Mouse (Mus musculus) limb, embryonic 10.5 days (tissue): ENCODE results near the gene 1700061G19Rik. TPM values are rescaled to one million over a fixed set of nuclear protein-coding genes. Genes with fewer than 3 reads are reported as not detected.

ENCODE experiments used
- DNase-seq: peaks from one replicate; pipeline ENCODE4 v3.0.0-alpha.2; 2017; ENCODE audit warnings: low spot score
- H3K27ac ChIP-seq: fragments of 300-500 bp; sonication (generic); 2 replicates; pipeline ENCODE4 v1.5.1; 2016; ENCODE audit warnings: mild to moderate bottlenecking
- H3K27me3 ChIP-seq: fragments of 300-500 bp; sonication (generic); 2 replicates; pipeline ENCODE4 v1.6.1; 2016; ENCODE audit warnings: low read depth, mild to moderate bottlenecking; ENCODE audit not compliant: poor library complexity, severe bottlenecking
- H3K36me3 ChIP-seq: fragments of 300-500 bp; sonication (generic); 2 replicates; pipeline ENCODE4 v1.6.1; 2016; ENCODE audit warnings: mild to moderate bottlenecking, moderate library complexity
- H3K4me1 ChIP-seq: fragments of 300-500 bp; sonication (generic); 2 replicates; pipeline ENCODE4 v1.6.1; 2016
- H3K4me3 ChIP-seq: fragments of 300-500 bp; sonication (generic); 2 replicates; pipeline ENCODE4 v1.5.1; 2016; ENCODE audit warnings: mild to moderate bottlenecking, moderate library complexity
- H3K9me3 ChIP-seq: fragments of 300-500 bp; sonication (generic); replicated peaks from 2 replicates; pipeline ENCODE4 v1.6.1; 2016; ENCODE audit warnings: mild to moderate bottlenecking
- WGBS: fragments of 180-500 bp; shearing (Covaris S2); methylation state at CpG from one replicate; pipeline ENCODE4 v1.1.7; 2016; 5-methylcytosine and 5-hydroxymethylcytosine counted together
- polyA plus RNA-seq: library from polyadenylated mRNA; unstranded; fragments of >200 nt; fragmentation: Nextera tagmentation; extraction: Ambion mirVana; gene quantifications from 2 replicates; pipeline ENCODE4 v1.2.1, GENCODE M21; 2016

The 1700061G19Rik gene
- polyA plus RNA-seq, 1 experiment from 2014 or later = 0.73 TPM

GRCm38 (mm10) chr17:56849710-56850109 is 25.6 kb upstream of the 1700061G19Rik start:
- no peaks in the 10 kb centered on the region for H3K4me1 ChIP-seq
- 92% methylated on average over 13 of the region's 13 CpGs for whole genome bisulfite sequencing
- H3K4me3 ChIP-seq = no peak overlapping the region
- no peak for DNase-seq
- H3K36me3 ChIP-seq = no peaks in the 10 kb centered on the region
- H3K27me3 ChIP-seq = no peaks in the 10 kb centered on the region
- H3K9me3 ChIP-seq = no peaks in the 10 kb centered on the region
- no peak overlapping the region for H3K27ac ChIP-seq

- Histone ChIP-seq H3K4me1 (no peaks in the 10 kb centered on the region), H3K36me3 (no peaks in the 10 kb centered on the region), H3K27me3 (no peaks in the 10 kb centered on the region), H3K4me3 (no peak overlapping the region), H3K27ac (no peak overlapping the region), H3K9me3 (no peaks in the 10 kb centered on the region)
- 86% methylated on average over 3 of the region's 3 CpGs for WGBS
- no peak for DNase-seq
These were observed 24.1 kb upstream of the 1700061G19Rik start for GRCm38 (mm10) chr17:56851167-56851566.

GRCm38 (mm10) chr17:56855421-56855820 is 19.9 kb upstream of the 1700061G19Rik start:
- WGBS = 83% methylated on average over 3 of the region's 3 CpGs
- H3K9me3 ChIP-seq = no peaks in the 10 kb centered on the region
- no peaks in the 10 kb centered on the region for H3K27me3 ChIP-seq
- no peaks in the 10 kb centered on the region for H3K36me3 ChIP-seq
- no peak overlapping the region for H3K27ac ChIP-seq
- no peak for DNase-seq
- no peaks in the 10 kb centered on the region for H3K4me1 ChIP-seq
- no peak overlapping the region for H3K4me3 ChIP-seq

GRCm38 (mm10) chr17:56858216-56858615 is 17.1 kb upstream of the 1700061G19Rik start:
- H3K4me3 ChIP-seq = no peak overlapping the region
- H3K36me3 ChIP-seq = no peaks in the 10 kb centered on the region
- no peak overlapping the region for H3K27ac ChIP-seq
- 59% methylated on average over 4 of the region's 4 CpGs for WGBS
- DNase-seq = peak; percentile 73
- no peaks in the 10 kb centered on the region for H3K9me3 ChIP-seq
- H3K27me3 ChIP-seq = no peaks in the 10 kb centered on the region
- H3K4me1 ChIP-seq = 0 out of 2 replicates have a peak, but pooled peaks cover 5% of the 10 kb centered on the region

DNA sequence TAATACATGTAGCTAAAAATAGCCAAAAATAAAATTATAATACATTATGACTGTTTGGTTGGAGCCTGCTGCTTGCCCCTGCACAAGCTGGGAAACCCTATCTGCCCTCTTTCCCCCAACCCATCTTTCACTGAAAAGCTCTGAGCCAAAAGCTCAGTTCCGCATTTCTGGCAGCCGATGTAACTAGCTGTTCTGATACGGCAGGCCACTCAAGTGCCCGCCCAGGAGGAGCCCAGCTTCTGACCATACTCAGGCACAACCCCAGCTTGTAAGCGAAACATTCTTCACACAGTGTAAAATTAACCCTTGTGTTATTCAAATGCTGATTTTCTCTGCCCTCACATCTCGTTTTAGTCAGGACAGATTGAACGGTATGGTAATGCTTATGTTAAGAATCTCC is 16.4 kb upstream of the 1700061G19Rik start:
- Histone ChIP-seq H3K9me3 (no peaks in the 10 kb centered on the region), H3K27ac (no peak overlapping the region), H3K27me3 (no peaks in the 10 kb centered on the region), H3K4me1 (0 out of 2 replicates have a peak, but pooled peaks cover 5% of the 10 kb centered on the region), H3K36me3 (no peaks in the 10 kb centered on the region), H3K4me3 (no peak overlapping the region)
- no peak for DNase-seq
- WGBS = 81% methylated on average over 7 of the region's 7 CpGs

DNA sequence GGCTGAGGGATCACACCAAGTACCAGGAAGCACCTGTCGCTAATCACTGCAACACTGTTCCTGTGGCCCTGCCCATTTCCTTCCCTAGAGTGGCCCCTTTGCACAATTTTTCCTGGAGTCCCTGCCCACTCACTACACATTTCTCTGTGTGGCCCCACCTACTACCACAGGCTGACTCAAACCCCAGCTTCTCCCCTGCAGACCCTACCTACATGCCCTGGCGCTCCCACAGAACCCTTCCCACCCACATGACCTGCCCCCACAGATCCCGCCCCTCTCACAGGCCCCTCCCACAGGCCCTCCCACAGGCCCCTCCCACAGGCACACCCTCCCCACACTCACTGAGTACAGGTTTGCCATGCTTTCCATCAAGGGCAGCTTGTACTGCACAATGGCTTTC is 14.1 kb upstream of the 1700061G19Rik start:
- 61% methylated on average over 3 of the region's 3 CpGs for WGBS
- Histone ChIP-seq H3K4me1 (0 out of 2 replicates have a peak, but pooled peaks cover 5% of the 10 kb centered on the region), H3K27ac (no peak overlapping the region), H3K4me3 (no peak overlapping the region), H3K36me3 (no peaks in the 10 kb centered on the region), H3K9me3 (no peaks in the 10 kb centered on the region), H3K27me3 (no peaks in the 10 kb centered on the region)
- no peak for DNase-seq

DNA sequence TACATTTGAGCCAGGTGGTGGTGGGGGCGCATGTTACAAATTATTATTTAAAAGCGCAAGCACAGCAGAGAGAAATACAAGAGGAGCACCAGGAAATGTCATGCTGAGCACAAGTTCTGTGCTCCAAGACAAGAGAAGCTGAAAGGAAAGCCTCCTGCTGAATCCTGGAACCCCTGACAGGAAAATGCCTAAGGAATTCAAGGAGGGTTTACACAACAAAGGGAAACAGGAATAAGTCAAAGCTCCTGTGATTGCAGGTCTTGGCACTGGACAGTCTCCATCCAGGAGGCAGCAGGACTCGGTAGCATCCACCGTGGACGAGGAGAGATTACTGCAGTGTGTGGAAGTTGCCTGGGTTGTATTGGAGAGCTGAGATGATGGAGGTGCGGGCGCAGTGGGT is 9.2 kb upstream of the 1700061G19Rik start:
- Histone ChIP-seq H3K4me3 (no peak overlapping the region), H3K27ac (no peak overlapping the region; the same call in 1 of the 2 replicates), H3K4me1 (0 out of 2 replicates have a peak, but pooled peaks cover 5% of the 10 kb centered on the region), H3K9me3 (no peaks in the 10 kb centered on the region), H3K27me3 (no peaks in the 10 kb centered on the region), H3K36me3 (no peaks in the 10 kb centered on the region)
- DNase-seq = no peak
- 85% methylated on average over 7 of the region's 7 CpGs for WGBS

- H3K9me3 ChIP-seq = no peaks in the 10 kb centered on the region
- no peak overlapping the region for H3K4me3 ChIP-seq
- H3K4me1 ChIP-seq = no peaks in the 10 kb centered on the region
- WGBS = 91% methylated on average over 9 of the region's 9 CpGs
- H3K36me3 ChIP-seq = no peaks in the 10 kb centered on the region
- H3K27ac ChIP-seq = no peak overlapping the region
- DNase-seq = no peak
- no peaks in the 10 kb centered on the region for H3K27me3 ChIP-seq
These were observed 5.7 kb upstream of the 1700061G19Rik start for GRCm38 (mm10) chr17:56869481-56869977.

DNA sequence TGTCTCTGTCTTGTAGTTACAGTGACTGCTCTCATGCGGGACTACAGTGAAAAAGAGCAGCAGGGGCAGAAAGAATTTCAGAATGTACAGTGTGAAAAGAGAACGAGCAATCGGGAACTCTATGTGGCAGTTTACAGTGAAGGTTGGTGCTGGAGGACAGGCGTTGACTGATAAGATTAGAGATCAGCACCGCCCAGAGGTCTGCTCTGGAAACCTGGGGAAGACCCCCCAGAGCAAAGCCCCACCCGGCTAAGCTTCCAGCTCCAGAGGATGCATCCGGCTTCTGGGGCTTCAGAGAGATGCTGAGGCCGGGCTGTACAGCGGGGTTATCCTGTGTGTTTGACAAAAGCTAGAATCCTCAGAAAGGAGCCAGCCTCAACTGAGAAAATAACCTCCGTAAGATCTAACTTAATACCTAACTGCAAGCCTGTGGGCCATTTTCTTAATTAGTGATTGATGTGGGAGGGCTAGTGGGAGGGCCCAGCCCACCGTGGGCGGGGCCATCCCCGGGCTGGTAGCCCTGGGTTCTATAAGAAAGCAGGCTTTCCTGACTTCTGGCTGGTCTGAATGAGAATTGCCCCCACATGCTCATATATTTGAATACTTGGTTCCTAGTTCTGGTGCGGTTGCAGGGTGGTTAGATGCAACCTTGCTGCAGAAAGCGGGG is 4.9 kb upstream of the 1700061G19Rik start:
- no peak overlapping the region for H3K4me3 ChIP-seq
- H3K27ac ChIP-seq = no peak overlapping the region
- no peak for DNase-seq
- WGBS = 69% methylated on average over 15 of the region's 15 CpGs
- H3K36me3 ChIP-seq = no peaks in the 10 kb centered on the region
- no peaks in the 10 kb centered on the region for H3K4me1 ChIP-seq
- no peaks in the 10 kb centered on the region for H3K27me3 ChIP-seq
- no peaks in the 10 kb centered on the region for H3K9me3 ChIP-seq

DNA sequence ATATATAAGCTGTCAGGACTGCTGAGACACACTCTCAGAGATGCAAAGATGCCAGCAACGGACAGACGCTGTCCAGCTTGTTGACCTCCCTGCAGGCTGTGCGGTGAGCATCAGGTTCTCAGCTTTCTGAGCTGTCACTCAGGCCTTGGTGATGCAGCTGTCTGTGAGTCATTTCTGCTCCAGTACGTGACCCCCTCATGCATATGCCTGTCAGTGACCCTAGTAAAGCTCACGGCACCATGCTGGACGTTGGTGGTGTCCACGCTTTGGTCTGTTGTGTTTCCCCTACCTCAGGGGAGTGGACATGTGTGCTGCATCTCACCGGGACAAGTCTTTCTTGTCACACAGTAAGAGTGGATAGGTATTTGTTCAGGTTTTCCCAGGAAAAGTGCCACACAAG is 3.5 kb upstream of the 1700061G19Rik start:
- Histone ChIP-seq H3K27me3 (no peaks in the 10 kb centered on the region), H3K36me3 (no peaks in the 10 kb centered on the region), H3K9me3 (no peaks in the 10 kb centered on the region), H3K4me3 (no peak overlapping the region), H3K27ac (no peak overlapping the region), H3K4me1 (no peaks in the 10 kb centered on the region)
- 86% methylated on average over 8 of the region's 8 CpGs for WGBS
- DNase-seq = no peak

GRCm38 (mm10) chr17:56872512-56872911 is 2.8 kb upstream of the 1700061G19Rik start:
- Histone ChIP-seq H3K36me3 (no peaks in the 10 kb centered on the region), H3K9me3 (no peaks in the 10 kb centered on the region), H3K4me1 (no peaks in the 10 kb centered on the region), H3K27ac (no peak overlapping the region), H3K27me3 (no peaks in the 10 kb centered on the region), H3K4me3 (no peak overlapping the region)
- WGBS = 79% methylated on average over 7 of the region's 7 CpGs
- no peak for DNase-seq

DNA sequence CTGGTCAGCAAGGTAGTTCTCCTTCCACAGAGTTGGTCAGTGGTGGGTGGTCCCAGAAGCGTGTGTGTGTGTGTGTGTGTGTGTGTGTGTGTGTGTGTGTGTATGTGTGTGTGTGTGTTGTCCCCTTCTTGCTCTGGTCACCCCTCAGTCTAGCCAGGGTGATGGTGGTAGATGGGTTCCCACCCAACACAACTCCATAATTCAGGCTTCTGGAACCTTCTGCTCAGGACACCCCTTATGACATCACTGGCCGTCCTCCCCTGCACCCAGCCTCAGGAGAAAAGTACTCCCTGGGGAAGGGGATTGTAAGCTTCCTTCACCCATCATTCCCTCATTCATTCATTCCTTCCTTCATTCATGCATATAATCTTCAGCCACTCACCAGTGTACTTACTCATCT is 1.0 kb upstream of the 1700061G19Rik start, which contains the start of gene Acsbg2:
Gene Acsbg2, minus strand, starts transcription at position 211 of the 400 bp plus-strand sequence.
- H3K27me3 ChIP-seq = no peaks in the 10 kb centered on the region
- 73% methylated on average over 2 of the region's 2 CpGs for WGBS
- H3K4me3 ChIP-seq = no peak within 1 kb of the TSS
- H3K4me1 ChIP-seq = no peaks in the 10 kb centered on the region
- H3K36me3 ChIP-seq = no peaks in the 10 kb centered on the region
- no peak within 1 kb of the TSS for H3K27ac ChIP-seq
- no peaks in the 10 kb centered on the region for H3K9me3 ChIP-seq
- DNase-seq = no peak

GRCm38 (mm10) chr17:56876465-56876864 is 1.2 kb downstream of the 1700061G19Rik start:
- Histone ChIP-seq H3K9me3 (no peaks in the 10 kb centered on the region), H3K36me3 (no peaks in the 10 kb centered on the region), H3K4me1 (no peaks in the 10 kb centered on the region), H3K27me3 (no peaks in the 10 kb centered on the region), H3K27ac (no peak overlapping the region), H3K4me3 (no peak overlapping the region)
- DNase-seq = no peak
- WGBS = 90% methylated on average over 3 of the region's 3 CpGs
